Mouse (Mus musculus): ENCODE measurements around the gene Cadm1.

DNA sequence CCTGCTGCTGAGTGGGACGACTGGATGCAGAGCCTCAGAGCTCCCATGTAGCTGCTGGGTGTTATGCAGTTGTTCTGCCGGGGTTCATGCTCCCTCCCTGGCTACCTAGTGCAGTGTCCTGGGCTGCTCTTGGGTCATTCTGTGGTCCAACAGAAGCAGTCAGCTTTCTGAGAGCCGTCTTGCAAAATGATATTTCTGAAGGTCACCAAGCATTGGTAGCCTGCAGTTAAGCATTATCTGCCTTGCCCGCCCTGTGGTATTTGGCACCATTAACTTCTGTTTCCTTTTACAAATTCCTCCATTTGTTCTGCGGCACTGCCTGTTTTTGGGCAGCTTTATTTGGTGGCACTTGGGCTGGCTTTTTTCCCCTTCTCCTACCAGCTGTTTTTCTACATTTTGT is 42.2 kb downstream of the Cadm1 start:
- TF ChIP-seq CTCF (IDR thresholded peaks at IDR 0.05; ENCODE audit: control insufficient read depth, insufficient read depth, insufficient replicate concordance, low read depth, low read length) (no peak), POLR2A (IDR thresholded peaks at IDR 0.05; ENCODE audit: control insufficient read depth, low read depth, low read length) (no peak)

All from testis, adult 2 months (tissue).